Mouse (Mus musculus): Measurements from ENCODE around the gene Rpl10. TPM values are rescaled to one million over a fixed set of nuclear protein-coding genes. Genes with fewer than 3 reads are reported as not detected.
A peak's percentile ranks its signal among the peaks of the same experiment; 100 is the strongest.

Gene Rpl10
- polyA plus RNA-seq, 1 experiment from 2014 or later, result 643 TPM

GRCm38 (mm10) chrX:74249615-74250014, 21.0 kb upstream of the Rpl10 start, which contains the start of gene Flna:
Gene Flna (minus strand): TSS chrX:74249820.
- no peaks in the 10 kb centered on the region for H3K36me3 ChIP-seq
- no peaks in the 10 kb centered on the region for H3K9me3 ChIP-seq
- H3K4me1 ChIP-seq, result no peaks in the 10 kb centered on the region
- H3K27me3 ChIP-seq (replicated peaks), result no peaks in the 10 kb centered on the region
- 0 out of 2 replicates have a peak within 1 kb of the TSS, but pooled peaks have one; percentile 16 for H3K9ac ChIP-seq
- no peak for ATAC-seq (ENCODE audit: insufficient read depth, low FRiP score, low read depth)
- WGBS, result 24% methylated on average over 37 of the region's 38 CpGs
- peak within 1 kb of the TSS; percentile 61 for H3K4me2 ChIP-seq
- H3K27ac ChIP-seq, result peak within 1 kb of the TSS; percentile 82
- peak within 1 kb of the TSS; percentile 42 for H3K4me3 ChIP-seq (replicated peaks)

DNA sequence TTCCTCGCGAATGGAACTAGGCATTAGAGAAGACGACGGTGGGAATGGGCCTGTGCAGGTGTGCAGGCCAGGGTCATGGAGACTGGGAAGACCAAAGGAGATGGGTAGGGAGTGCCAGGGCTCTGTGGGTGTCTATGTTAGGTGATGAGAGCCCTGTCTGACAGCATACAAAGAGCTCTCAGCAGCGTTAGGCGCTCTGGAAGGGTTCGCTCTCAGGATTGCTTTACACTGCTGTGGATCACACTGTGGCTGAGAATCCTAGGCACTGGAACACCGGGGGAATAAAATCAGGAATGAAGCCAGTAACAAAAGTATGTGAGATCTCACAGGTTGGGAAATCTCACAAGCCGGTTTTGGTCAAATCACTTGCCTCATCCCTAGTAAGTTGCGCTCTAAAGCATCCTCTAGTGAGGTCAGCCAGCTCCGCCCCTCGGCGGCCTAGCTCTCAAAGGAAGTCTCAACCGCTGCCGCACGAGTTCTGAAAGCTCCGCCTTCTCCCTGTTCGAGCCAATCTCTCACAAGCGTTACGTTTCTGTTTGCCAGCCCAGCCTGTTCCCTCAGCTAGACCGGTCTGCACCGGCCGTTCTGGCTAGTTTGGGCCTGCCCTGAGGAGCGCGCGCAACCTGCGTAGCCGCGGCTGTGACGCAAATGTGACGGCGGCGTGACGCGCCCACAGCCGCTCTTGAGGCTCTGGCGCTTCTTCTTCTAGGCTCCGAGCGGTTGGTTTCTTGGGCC, 16.3 kb upstream of the Rpl10 start, which contains the start of gene Emd:
Gene Emd, plus strand, starts transcription at position 535 of the 735 bp plus-strand sequence.
- no peaks in the 10 kb centered on the region for H3K9me3 ChIP-seq
- no peaks in the 10 kb centered on the region for H3K4me1 ChIP-seq
- peak; percentile 98 for ATAC-seq (ENCODE audit: insufficient read depth, low FRiP score, low read depth)
- peak within 1 kb of the TSS; percentile 39 for H3K9ac ChIP-seq
- H3K4me2 ChIP-seq, result peak within 1 kb of the TSS; percentile 60
- WGBS, result 21% methylated on average over 39 of the region's 39 CpGs
- H3K27me3 ChIP-seq (replicated peaks), result no peaks in the 10 kb centered on the region
- H3K36me3 ChIP-seq, result peaks cover 2% of the 10 kb centered on the region; the same call in 1 of the 2 replicates
- peak within 1 kb of the TSS; percentile 93 for H3K27ac ChIP-seq
- peak within 1 kb of the TSS; percentile 58 for H3K4me3 ChIP-seq (replicated peaks)

DNA sequence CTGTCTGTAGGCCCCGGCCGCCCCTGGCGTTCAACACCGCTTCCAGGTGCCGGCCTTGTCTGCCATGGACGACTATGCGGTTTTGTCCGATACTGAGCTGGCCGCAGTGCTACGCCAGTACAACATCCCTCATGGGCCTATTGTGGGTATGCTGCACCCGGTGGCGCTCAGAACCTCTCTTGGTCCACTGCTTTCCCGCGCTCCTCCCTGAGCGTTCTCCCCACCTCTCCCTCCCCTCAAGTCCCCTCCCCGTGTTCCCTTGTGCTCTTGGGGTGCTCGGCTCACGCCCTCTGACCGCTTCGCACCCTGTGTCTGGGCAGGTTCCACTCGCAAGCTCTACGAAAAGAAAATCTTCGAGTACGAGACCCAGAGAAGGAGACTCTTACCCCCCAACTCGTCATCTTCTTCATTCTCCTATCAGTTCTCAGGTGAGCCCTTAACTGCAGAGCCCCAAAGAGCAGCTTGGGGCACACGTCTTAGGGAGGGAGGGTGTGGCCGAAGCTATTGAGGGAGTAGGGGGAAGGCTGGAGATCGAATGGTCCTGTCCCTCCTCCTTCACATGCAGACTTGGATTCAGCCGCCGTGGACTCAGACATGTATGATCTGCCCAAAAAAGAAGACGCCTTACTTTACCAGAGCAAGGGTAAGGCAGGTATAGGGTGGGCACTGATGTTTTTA, 15.6 kb upstream of the Rpl10 start:
- H3K9me3 ChIP-seq, result no peaks in the 10 kb centered on the region
- H3K9ac ChIP-seq, result peak overlapping the region; percentile 39; the same call in 1 of the 2 replicates
- no peaks in the 10 kb centered on the region for H3K27me3 ChIP-seq (replicated peaks)
- peaks cover 2% of the 10 kb centered on the region; the same call in 1 of the 2 replicates for H3K36me3 ChIP-seq
- peak; percentile 50 for ATAC-seq (ENCODE audit: insufficient read depth, low FRiP score, low read depth)
- peak overlapping the region; percentile 60 for H3K4me2 ChIP-seq
- 27% methylated on average over 31 of the region's 31 CpGs for WGBS
- peak overlapping the region; percentile 58 for H3K4me3 ChIP-seq (replicated peaks)
- peak overlapping the region; percentile 93 for H3K27ac ChIP-seq
- no peaks in the 10 kb centered on the region for H3K4me1 ChIP-seq

DNA sequence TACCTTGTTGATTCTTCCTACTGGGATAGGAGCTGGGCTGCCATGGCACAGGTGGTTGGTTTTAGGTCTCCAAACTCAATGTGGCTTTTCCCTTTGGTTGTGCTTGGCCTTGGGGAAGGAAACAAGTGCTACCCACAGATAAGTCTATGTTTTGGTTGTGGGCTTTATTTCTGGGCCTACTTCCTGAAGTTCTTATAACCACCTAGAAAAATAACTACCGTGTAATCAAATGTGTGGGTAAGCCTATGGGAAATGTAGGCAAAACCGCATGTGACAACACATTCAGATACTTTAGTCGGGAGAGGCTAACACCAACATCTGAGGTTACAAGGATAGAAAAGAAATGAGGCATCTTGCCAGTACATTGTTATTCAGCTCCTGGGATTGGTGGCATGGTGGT, 12.9 kb upstream of the Rpl10 start:
- peaks cover 2% of the 10 kb centered on the region; the same call in 1 of the 2 replicates for H3K36me3 ChIP-seq
- no peak for ATAC-seq (ENCODE audit: insufficient read depth, low FRiP score, low read depth)
- no peaks in the 10 kb centered on the region for H3K9me3 ChIP-seq
- no peak overlapping the region for H3K4me2 ChIP-seq
- no peak overlapping the region for H3K9ac ChIP-seq
- no peaks in the 10 kb centered on the region for H3K4me1 ChIP-seq
- WGBS, result 92% methylated on average over 3 of the region's 3 CpGs
- no peak overlapping the region for H3K27ac ChIP-seq
- H3K27me3 ChIP-seq (replicated peaks), result no peaks in the 10 kb centered on the region
- H3K4me3 ChIP-seq (replicated peaks), result no peak overlapping the region

- Histone ChIP-seq H3K4me2 (peak overlapping the region; percentile 51), H3K36me3 (no peaks in the 10 kb centered on the region), H3K27ac (peak overlapping the region; percentile 95), H3K27me3 (replicated peaks) (no peaks in the 10 kb centered on the region), H3K4me3 (replicated peaks) (peak overlapping the region; percentile 50), H3K9ac (no peak overlapping the region), H3K4me1 (no peaks in the 10 kb centered on the region), H3K9me3 (no peaks in the 10 kb centered on the region)
- 33% methylated on average over 3 of the region's 3 CpGs for WGBS
- ATAC-seq (ENCODE audit: insufficient read depth, low FRiP score, low read depth), result peak; percentile 20
These were observed 913 bp upstream of the Rpl10 start for GRCm38 (mm10) chrX:74269736-74270061.

- ATAC-seq (ENCODE audit: insufficient read depth, low FRiP score, low read depth), result no peak
- Histone ChIP-seq H3K4me2 (peak overlapping the region; percentile 43), H3K4me1 (no peaks in the 10 kb centered on the region), H3K9ac (peak overlapping the region; percentile 55; the same call in 1 of the 2 replicates), H3K27ac (peak overlapping the region; percentile 68), H3K27me3 (replicated peaks) (no peaks in the 10 kb centered on the region), H3K9me3 (no peaks in the 10 kb centered on the region), H3K4me3 (replicated peaks) (peak overlapping the region; percentile 50), H3K36me3 (no peaks in the 10 kb centered on the region)
- WGBS, result 13% methylated on average over 27 of the region's 27 CpGs
These were observed 415 bp downstream of the Rpl10 start for GRCm38 (mm10) chrX:74270902-74271551.

GRCm38 (mm10) chrX:74273422-74274322, 3.1 kb downstream of the Rpl10 start:
- no peak overlapping the region for H3K9ac ChIP-seq
- no peak overlapping the region for H3K4me3 ChIP-seq (replicated peaks)
- H3K4me1 ChIP-seq, result no peaks in the 10 kb centered on the region
- H3K27ac ChIP-seq, result peak overlapping the region; percentile 26; the same call in 1 of the 2 replicates
- H3K27me3 ChIP-seq (replicated peaks), result no peaks in the 10 kb centered on the region
- ATAC-seq (ENCODE audit: insufficient read depth, low FRiP score, low read depth), result no peak
- H3K36me3 ChIP-seq, result no peaks in the 10 kb centered on the region
- no peak overlapping the region for H3K4me2 ChIP-seq
- H3K9me3 ChIP-seq, result no peaks in the 10 kb centered on the region
- 27% methylated on average over 10 of the region's 10 CpGs for WGBS

DNA sequence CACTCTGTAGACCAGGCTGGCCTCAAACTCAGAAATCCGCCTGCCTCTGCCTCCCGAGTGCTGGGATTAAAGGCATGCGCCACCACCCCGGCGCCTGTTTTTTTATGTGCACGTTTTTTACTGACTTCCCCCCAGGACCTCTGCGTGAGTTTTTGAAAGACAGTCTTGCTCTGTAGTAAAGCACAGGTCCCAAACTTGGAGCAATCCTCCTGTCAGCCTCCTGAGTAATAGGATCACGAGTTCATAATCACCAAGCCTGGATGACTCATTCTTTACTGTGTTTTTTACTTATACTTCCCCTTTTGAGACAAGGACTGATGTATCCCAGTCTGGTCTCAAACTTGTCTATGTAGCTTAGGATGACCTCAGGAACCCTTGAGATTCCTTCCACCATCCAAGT, 7.3 kb downstream of the Rpl10 start:
- no peak overlapping the region for H3K9ac ChIP-seq
- 60% methylated on average over 8 of the region's 8 CpGs for WGBS
- no peak overlapping the region for H3K4me2 ChIP-seq
- no peaks in the 10 kb centered on the region for H3K27me3 ChIP-seq (replicated peaks)
- no peak overlapping the region for H3K4me3 ChIP-seq (replicated peaks)
- no peaks in the 10 kb centered on the region for H3K36me3 ChIP-seq
- H3K9me3 ChIP-seq, result no peaks in the 10 kb centered on the region
- no peak overlapping the region for H3K27ac ChIP-seq
- no peaks in the 10 kb centered on the region for H3K4me1 ChIP-seq
- no peak for ATAC-seq (ENCODE audit: insufficient read depth, low FRiP score, low read depth)

- no peak for ATAC-seq (ENCODE audit: insufficient read depth, low FRiP score, low read depth)
- Histone ChIP-seq H3K9ac (no peak overlapping the region), H3K27me3 (replicated peaks) (no peaks in the 10 kb centered on the region), H3K36me3 (no peaks in the 10 kb centered on the region), H3K9me3 (no peaks in the 10 kb centered on the region), H3K27ac (peak overlapping the region; percentile 91), H3K4me2 (peak overlapping the region; percentile 73), H3K4me3 (replicated peaks) (peak overlapping the region; percentile 58), H3K4me1 (no peaks in the 10 kb centered on the region; the same call in 1 of the 2 replicates)
- WGBS, result 13% methylated on average over 14 of the region's 14 CpGs
These were observed 10.6 kb downstream of the Rpl10 start for GRCm38 (mm10) chrX:74281041-74281731.

DNA sequence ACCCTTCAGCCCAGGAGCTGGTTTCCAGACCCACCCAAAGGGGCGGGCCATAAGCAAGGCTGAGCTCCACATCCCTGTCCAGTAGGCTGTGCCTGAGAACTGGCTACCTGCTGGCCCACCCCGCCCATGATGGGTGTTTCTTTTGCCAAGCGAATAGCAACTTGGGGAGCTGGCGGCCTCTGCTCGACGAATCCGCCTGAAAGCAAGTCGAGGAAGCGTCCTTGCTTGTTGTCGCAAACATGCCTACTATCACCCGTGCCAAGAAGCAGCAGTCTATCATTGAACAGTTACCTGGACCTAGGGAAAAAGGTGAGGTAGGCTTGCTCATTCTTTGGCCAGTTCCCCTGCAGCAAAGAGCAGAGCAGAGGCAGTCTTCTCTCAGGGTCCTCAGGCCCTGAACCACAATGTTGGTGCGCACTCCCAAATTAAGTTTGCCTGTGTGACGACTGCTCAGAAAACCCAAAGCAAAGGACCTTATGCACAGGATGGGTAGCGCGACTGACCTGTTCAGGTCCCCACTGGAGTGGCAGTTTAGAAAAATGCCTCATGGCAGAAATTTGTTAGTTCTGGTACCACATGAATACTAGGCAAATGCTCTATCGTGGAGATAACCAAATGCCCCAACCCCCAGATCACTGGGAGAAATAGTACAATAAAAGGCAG, 11.3 kb downstream of the Rpl10 start, which contains the start of the genes Taz and Dnase1l1:
Gene Taz, plus strand, starts transcription at position 181 of the 663 bp plus-strand sequence.
Gene Dnase1l1, minus strand, starts transcription at position 606 of the 663 bp plus-strand sequence.
- Histone ChIP-seq H3K9me3 (no peaks in the 10 kb centered on the region), H3K4me1 (no peaks in the 10 kb centered on the region; the same call in 1 of the 2 replicates), H3K4me2 (peak within 1 kb of the TSS; percentile 73), H3K36me3 (no peaks in the 10 kb centered on the region), H3K9ac (peak within 1 kb of the TSS; percentile 48), H3K27ac (peak within 1 kb of the TSS; percentile 91), H3K27me3 (replicated peaks) (no peaks in the 10 kb centered on the region), H3K4me3 (replicated peaks) (peak within 1 kb of the TSS; percentile 58)
- 13% methylated on average over 16 of the region's 16 CpGs for WGBS
- peak; percentile 96 for ATAC-seq (ENCODE audit: insufficient read depth, low FRiP score, low read depth)
